Mouse (Mus musculus) adrenal gland, postnatal 36 days (tissue): ENCODE measurements around the gene Plin3. TPM values are rescaled to one million over a fixed set of nuclear protein-coding genes. Genes with fewer than 3 reads are reported as not detected.
"Not testable (repeated sequence)": the region's sequence is repeated elsewhere in the genome, so short reads cannot be mapped to it uniquely, and the experiment has no call there.

Experiments used
- DNase-seq, 2 experiments: peaks; one replicate each; pipeline ENCODE4 v3.0.0; 2021; ENCODE audit warnings: mixed read lengths in 1 of 2
- total RNA-seq, 2 experiments: library from RNA; stranded (reverse); gene quantifications; 2 replicates each; pipeline ENCODE4 v1.2.3; 2021

Gene Plin3
- total RNA-seq, 2 experiments from 2014 or later, result 51.4 to 106 TPM

DNA sequence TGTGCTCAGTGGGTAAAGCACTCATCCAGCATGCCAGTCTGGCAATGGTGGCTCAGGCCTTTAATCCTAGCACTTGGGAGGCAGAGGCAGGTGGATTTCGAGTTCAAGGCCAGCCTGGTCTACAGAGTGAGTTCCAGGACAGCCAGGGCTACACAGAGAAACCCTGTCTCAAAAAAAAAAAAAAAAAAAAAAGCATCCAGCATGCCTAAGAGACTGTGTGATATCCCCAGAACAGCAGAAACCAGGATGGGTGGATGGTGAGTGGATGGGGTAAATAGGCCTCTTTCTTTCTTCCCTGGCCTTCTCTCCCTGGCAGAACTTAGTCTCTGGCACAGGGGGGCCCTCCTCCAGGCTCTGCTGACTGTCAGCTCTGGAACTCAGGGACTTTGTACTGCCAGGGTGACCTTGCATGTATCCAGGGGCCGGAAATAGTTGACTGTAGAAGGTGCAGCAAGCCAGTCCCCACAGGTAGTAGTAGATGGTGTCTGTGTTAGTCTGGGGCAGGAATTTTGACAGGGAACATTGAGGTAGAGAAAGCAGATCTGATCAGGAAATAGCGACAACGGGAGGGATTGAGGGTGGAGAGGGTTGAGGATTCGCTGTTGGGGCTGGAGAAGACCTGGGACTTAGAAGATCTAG is 16.7 kb downstream of the Plin3 start:
- DNase-seq, result peak; percentile 63 to 67

DNA sequence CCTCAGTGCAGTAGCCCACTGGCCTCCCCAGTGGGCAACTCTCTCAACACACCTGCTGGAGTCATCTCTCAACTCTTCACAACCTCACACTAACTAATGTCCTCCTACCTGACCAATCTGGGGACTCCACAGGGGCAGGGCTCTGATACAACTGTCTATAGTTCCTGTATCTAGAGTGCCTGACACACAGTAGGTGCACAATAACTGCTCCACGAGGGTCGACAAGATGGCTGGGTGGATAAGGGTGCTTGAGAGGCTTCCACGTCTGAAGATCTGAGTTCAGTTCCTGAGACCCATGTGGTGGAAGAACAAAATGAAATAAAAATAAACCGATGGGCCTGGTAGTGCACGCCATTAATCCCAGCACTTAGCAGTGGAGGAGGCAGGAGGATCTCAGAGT is 18.7 kb downstream of the Plin3 start:
- DNase-seq, result no peak

- no peak for DNase-seq
These were observed 19.2 kb downstream of the Plin3 start for GRCm38 (mm10) chr17:56273482-56273881.

- DNase-seq, result no peak
These were observed 20.0 kb downstream of the Plin3 start for GRCm38 (mm10) chr17:56272644-56273043.

- DNase-seq, result no peak
These were observed 20.9 kb downstream of the Plin3 start for GRCm38 (mm10) chr17:56271609-56272253.

GRCm38 (mm10) chr17:56269741-56270140 is 22.9 kb downstream of the Plin3 start:
- no peak for DNase-seq

DNA sequence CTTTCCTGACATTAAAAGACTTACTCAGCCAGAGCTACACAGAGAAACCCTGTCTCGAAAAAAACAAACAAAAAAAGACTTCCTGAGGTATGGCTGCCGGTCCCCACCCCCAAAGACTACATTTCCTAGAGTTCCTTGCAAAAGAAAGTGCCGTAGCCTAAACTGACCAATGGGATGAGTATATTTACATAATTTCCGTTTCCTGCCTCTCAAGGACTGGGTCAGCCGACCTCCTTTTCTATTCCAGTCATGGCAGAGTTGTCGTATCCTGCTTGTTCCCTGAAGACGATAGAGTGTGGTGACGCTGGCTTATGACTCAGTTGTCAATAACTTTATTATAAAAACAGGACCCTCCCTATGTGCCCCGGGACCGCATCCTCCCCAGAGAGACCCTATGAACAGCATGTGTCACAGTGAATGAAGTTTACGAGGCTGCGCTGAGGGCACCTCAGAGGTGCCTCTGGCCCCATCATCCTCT is 23.5 kb downstream of the Plin3 start:
- peak; percentile 46 to 73 for DNase-seq

- DNase-seq, result peak; percentile 71 to 73
These were observed 26.4 kb downstream of the Plin3 start for GRCm38 (mm10) chr17:56266271-56266670.

DNA sequence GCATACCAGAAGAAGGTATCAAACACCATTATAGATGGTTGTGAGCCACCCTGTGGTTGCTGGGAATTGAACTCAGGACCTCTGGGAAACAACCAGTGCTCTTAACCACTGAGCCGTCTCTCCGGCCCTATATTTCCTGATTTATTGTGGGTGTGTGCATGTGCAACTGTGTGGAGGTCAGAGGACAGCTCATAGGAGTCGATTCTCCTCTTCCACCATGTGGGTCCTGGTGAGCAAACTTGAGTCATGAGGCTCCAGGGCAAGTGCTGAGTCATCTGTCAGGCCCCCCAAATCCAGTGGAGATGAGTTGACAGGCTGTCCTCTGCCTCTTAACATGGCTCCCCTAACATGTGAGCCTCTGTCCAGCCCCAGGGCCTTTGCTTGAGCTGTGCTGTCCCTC is 26.8 kb downstream of the Plin3 start:
- peak; percentile 57 to 62 for DNase-seq

DNA sequence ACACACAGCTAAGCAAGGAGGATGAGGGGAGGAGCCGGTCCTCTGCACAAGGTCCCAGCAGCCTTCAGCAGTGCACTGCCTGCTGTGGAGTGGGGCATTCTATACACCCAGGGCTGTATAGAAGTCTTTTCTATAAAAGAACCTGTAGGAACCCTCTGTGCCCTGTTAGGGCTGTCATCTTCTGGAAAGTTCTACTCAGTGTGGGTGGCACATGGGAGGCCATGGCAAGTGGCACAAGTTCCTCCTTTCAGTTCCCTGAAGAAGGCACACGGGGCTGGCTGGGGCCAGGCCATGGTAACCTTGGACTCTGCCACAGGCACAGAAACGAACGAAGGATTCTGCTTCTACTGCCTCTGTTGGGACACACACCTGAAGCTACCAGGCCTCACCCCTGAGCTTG is 27.7 kb downstream of the Plin3 start:
- DNase-seq, result no peak

DNA sequence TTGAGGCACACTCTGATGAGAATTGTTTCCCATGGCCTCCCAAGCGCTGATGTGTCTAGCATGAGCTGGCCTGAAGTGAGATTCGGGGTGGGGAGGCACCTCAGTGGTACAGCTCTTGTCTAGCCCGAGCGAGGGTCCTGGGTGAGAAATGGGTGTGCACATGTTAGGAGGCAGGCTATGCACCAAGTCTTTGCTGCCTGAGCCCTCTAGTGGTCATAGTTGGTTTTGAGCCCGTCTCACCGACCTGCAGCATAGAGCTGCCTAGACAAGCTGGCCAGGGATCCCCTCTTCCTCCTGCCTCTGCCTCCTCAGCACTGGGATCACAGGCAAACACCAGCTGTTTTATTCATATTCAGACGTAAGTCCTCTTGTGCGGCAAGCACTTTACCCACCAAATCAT is 28.7 kb downstream of the Plin3 start:
- DNase-seq, result peak; percentile 86 to 89

- DNase-seq, result no peak
These were observed 30.0 kb downstream of the Plin3 start for GRCm38 (mm10) chr17:56262645-56263094.

- no peak for DNase-seq
These were observed 31.5 kb downstream of the Plin3 start for GRCm38 (mm10) chr17:56261166-56261565.

- no peak for DNase-seq
These were observed 33.2 kb downstream of the Plin3 start for GRCm38 (mm10) chr17:56259301-56260037.

- DNase-seq, result not testable (repeated sequence)
These were observed 33.9 kb downstream of the Plin3 start for GRCm38 (mm10) chr17:56258812-56259211.

DNA sequence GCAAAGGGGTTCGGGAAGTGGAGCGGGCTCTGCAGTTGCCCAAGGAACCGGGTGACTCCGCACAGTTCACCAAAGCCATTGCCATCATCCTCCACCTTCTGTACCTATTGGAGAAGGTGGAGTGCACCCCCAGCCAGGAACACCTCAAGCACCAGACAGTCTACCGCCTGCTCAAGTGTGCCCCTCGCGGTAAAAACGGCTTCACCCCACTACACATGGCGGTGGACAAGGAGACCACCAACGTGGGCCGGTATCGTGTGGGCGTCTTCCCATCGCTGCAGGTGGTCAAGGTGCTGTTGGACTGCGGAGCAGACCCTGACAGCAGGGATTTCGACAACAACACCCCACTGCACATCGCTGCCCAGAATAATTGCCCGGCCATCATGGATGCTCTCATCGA is 34.4 kb downstream of the Plin3 start:
- not testable (repeated sequence) for DNase-seq

DNA sequence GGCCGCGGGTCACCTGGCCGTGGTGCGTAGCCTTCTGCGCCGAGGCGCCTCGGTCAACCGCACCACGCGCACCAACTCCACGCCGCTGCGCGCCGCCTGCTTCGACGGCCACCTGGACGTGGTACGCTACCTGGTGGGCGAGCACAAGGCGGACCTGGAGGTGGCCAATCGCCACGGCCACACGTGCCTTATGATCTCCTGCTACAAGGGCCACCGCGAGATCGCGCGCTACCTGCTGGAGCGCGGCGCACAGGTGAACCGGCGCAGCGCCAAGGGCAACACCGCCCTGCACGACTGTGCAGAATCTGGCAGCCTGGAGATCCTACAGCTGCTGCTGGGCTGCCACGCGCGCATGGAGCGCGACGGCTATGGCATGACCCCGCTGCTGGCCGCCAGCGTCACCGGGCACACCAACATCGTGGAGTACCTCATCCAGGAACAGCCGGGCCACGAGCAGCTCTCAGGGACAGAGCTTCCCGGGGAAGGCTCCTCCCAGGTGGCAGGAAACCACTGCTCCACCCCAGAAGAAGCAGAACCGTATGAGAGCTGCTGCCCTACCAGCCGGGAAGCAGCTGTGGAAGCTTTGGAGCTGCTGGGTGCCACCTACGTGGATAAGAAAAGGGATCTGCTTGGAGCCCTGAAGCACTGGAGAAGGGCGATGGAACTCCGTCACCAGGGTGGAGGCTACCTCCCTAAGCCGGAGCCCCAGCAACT is 35.3 kb downstream of the Plin3 start:
- no peak for DNase-seq

DNA sequence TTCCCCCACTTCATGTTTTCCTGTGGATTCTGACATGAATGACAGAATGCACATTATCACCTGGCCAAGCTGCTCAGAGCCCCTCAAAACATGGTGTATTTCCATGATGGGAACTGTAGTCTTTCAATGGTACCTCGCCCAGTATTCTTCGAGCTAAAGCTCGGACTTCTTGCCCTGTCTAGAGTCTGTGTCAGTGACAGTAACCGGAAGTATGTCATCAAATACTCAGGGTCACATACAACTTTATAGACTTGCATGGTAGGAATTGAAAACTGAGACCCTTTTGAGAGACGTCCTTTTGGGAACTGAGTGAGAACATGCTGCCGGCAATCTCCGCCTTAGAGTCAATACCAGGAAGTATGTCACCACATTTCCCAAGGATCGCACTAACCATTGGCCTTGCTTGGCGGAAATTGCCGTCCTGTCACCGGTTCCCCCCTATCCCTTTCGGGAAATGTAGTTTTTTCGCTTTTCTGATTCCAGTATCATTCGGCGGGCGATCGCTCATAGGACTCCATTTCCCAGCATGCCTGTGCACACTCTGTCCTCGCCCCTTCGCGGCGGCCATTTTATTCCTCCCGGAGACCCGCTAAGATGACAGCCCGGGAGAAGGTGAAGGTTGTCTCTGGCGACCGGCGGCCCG is 36.3 kb downstream of the Plin3 start, which contains the start of gene Fem1a:
TSS of gene Fem1a (plus strand) at position 572 of the 643 bp plus-strand sequence.
- DNase-seq, result peak; percentile 91 to 92

DNA sequence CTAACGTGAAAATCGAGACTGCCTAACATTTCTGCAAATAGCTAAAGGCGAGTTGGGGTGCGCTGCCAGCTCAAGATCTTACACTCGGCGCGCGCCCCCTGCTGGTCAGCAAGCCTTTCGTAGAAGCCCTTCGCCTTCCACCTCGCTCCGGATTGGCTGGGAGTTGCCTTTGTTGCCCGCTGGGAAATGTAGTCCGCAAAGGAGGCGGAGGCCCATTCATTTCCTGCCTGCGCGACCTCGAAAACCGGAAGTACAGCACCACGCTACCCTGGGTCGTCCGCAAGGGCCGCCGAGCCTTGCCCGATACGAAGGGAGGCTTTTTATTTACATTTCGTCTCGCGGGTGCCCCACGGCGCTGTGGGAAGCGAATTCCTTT is 36.8 kb downstream of the Plin3 start:
- DNase-seq, result peak; percentile 98 to 99

- DNase-seq, result no peak
These were observed 37.2 kb downstream of the Plin3 start for GRCm38 (mm10) chr17:56255429-56255828.

- DNase-seq, result no peak
These were observed 38.0 kb downstream of the Plin3 start for GRCm38 (mm10) chr17:56254695-56255094.
